Mouse (Mus musculus) liver, embryonic 14.5 days (tissue): ENCODE results near the gene 3110040M04Rik. TPM values are rescaled to one million over a fixed set of nuclear protein-coding genes. Genes with fewer than 3 reads are reported as not detected.
"Not testable (repeated sequence)": the region's sequence is repeated elsewhere in the genome, so short reads cannot be mapped to it uniquely, and the experiment has no call there.

Experiments used
- ATAC-seq: fragments of 200-750 bp; cut with Nextera tagmentation; 2 replicates; pipeline ENCODE4 v1.8.0; 2017; ENCODE audit warnings: moderate number of reproducible peaks, mild to moderate bottlenecking, moderate library complexity; ENCODE audit not compliant: insufficient read depth
- DNase-seq, 3 experiments: peaks; one replicate each; pipeline ENCODE4 v3.0.0-alpha.2; 2012 to 2013; ENCODE audit warnings: low read depth in 3 of 3, low spot score in 3 of 3
- H3K27ac ChIP-seq: fragments of 300-500 bp; sonication (generic); 2 replicates; pipeline ENCODE4 v1.5.1; 2014; ENCODE audit warnings: moderate library complexity, mild to moderate bottlenecking, control low read depth, inconsistent platforms
- H3K27me3 ChIP-seq: fragments of 300-500 bp; sonication (generic); 2 replicates; pipeline ENCODE4 v1.6.1; 2014; ENCODE audit warnings: mild to moderate bottlenecking, low read length, moderate library complexity; ENCODE audit not compliant: control insufficient read depth, insufficient read depth
- H3K36me3 ChIP-seq: fragments of 300-500 bp; sonication (generic); replicated peaks from 2 replicates; pipeline ENCODE4 v1.6.1; 2014; ENCODE audit warnings: low read depth; ENCODE audit not compliant: control insufficient read depth, insufficient read depth
- H3K4me1 ChIP-seq, 2 experiments: fragments of 200-500 bp in 1 of 2; fragments of 300-500 bp in 1 of 2; sonication (generic) in 1 of 2; replicated peaks; 2 replicates each; pipeline ENCODE4 v1.6.1; 2012 to 2014; ENCODE audit warnings: antibody characterized with exemption in 1 of 2, inconsistent platforms in 1 of 2, low read length in 1 of 2; ENCODE audit not compliant: control insufficient read depth in 2 of 2, insufficient read depth in 2 of 2
- H3K4me2 ChIP-seq: fragments of 300-500 bp; sonication (generic); 2 replicates; pipeline ENCODE4 v1.6.1; 2014; ENCODE audit warnings: low read depth, mild to moderate bottlenecking, control low read depth, moderate library complexity
- H3K4me3 ChIP-seq, 2 experiments: fragments of 200-500 bp in 1 of 2; fragments of 300-500 bp in 1 of 2; sonication (generic) in 1 of 2; 2 replicates each; pipeline ENCODE4 v1.5.1; 2012 to 2014; ENCODE audit warnings: low read depth in 2 of 2, low read length in 2 of 2, mild to moderate bottlenecking in 2 of 2, control low read depth in 1 of 2, inconsistent platforms in 1 of 2, moderate library complexity in 1 of 2; ENCODE audit not compliant: insufficient read depth in 1 of 2
- H3K9ac ChIP-seq: fragments of 300-500 bp; sonication (generic); replicated peaks from 2 replicates; pipeline ENCODE4 v1.6.1; 2014; ENCODE audit warnings: mild to moderate bottlenecking, control low read depth, moderate library complexity
- H3K9me3 ChIP-seq: fragments of 300-500 bp; sonication (generic); 2 replicates; pipeline ENCODE4 v1.6.1; 2016; ENCODE audit warnings: low read length, mixed read lengths; ENCODE audit not compliant: control insufficient read depth
- CTCF ChIP-seq: IDR thresholded peaks from 2 replicates; pipeline ENCODE4 v1.5.1; 2016; ENCODE audit warnings: antibody characterized with exemption, low read depth, control low read depth
- EP300 ChIP-seq: IDR thresholded peaks from 2 replicates; pipeline ENCODE4 v1.6.1; 2016; ENCODE audit warnings: antibody characterized with exemption, low read depth
- WGBS: fragments of 180-500 bp; shearing (Covaris S2); extraction: QIAGEN DNeasy Blood & Tissue Kit; methylation state at CpG from one replicate; pipeline ENCODE4 v1.1.7; 2014; ENCODE audit not compliant: insufficient replicate concordance; 5-methylcytosine and 5-hydroxymethylcytosine counted together
- polyA plus RNA-seq, 2 experiments: library from polyadenylated mRNA; depleted of rRNA in 1 of 2; stranded (reverse) in 1 of 2; unstranded in 1 of 2; fragments of >200 nt; fragmentation: Nextera tagmentation in 1 of 2; extraction: Ambion mirVana in 1 of 2; gene quantifications; 2 replicates each; pipeline versions ENCODE4 v1.2.1 to v1.2.3; 2012 to 2014

Gene 3110040M04Rik
- polyA plus RNA-seq (2012; rRNA removed): 1.2 and 1.5 TPM in 2 replicates
- polyA plus RNA-seq (2014; fragmentation: Nextera tagmentation; extraction: Ambion mirVana): 1.2 and 1.3 TPM in 2 replicates

DNA sequence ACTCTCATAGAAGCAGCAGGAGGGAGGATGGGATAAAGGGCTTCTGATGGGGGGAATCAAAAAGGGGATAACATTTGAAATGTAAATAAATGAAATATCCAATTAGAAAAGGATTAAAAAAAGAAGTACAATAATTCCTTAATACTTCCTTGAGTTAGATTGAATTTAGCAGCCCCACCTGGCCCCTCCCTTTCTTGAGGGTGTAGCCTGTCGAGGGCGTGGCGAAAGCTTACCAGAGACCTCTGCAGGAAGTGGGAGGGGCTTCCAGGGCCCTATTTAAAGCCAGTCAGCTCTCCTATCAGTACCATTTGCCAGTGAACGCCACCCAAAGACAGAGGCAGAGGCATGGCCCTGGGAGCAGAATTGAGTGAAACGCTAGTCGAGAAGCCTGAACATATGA is at the start of gene 3110040M04Rik:
TSS of gene 3110040M04Rik (plus strand) at position 304 of the 400 bp plus-strand sequence.
- not testable (repeated sequence) for ATAC-seq, H3K4me3 ChIP-seq, H3K36me3 ChIP-seq, H3K27ac ChIP-seq, H3K27me3 ChIP-seq, H3K4me2 ChIP-seq, H3K9me3 ChIP-seq, H3K4me1 ChIP-seq, H3K9ac ChIP-seq, DNase-seq
- WGBS: no CpG with 5 or more reads among the region's 6 CpGs

DNA sequence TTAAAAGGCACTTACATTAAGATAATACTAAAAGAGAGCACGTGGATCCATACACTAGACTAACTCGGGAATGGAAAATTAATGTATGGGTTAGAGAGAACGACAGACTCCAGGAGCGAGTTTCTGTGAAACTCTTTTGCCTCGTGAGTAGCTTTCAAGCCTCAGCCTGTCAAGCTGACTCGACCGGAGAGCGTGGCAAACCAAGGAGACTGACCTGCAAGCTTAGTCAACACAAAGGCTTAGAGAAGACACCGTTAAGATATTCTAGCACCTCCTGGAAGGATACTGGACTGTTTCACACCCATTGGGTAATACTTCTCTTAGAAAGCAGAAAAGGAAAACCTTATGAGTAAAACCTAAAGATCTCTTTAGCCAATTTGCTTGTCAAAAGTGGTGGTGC is 49.8 kb upstream of the 3110040M04Rik start:
- H3K27ac ChIP-seq, H3K27me3 ChIP-seq, H3K36me3 ChIP-seq, DNase-seq, ATAC-seq, H3K9ac ChIP-seq, H3K4me3 ChIP-seq, H3K9me3 ChIP-seq, H3K4me2 ChIP-seq: not testable (repeated sequence)
- peaks cover 0 to 13% of the 10 kb centered on the region in 2 experiments; a peak in 3 of 4 replicates for H3K4me1 ChIP-seq
- 77% methylated on average over 9 of the region's 9 CpGs for WGBS

DNA sequence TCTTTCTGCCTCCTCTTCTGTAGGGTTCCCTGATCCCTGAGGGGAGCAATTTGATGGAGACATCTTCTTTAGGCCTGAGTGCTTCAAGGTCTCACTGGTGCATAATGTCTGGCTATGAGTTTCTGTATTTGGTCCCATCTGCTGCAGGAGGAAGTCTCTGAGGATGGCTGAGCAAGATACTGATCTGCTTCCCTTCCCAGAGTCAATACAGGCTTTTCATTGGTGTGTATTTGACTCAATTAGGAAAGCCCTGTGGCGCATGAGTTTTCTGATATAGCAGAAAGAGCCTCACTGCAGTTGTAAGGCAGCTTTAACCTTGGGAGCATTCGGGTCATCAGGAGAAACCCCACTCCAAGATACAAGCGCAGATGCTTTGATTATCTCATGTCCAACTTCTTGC is 47.8 kb upstream of the 3110040M04Rik start:
- Histone ChIP-seq H3K36me3 (no peaks in the 10 kb centered on the region), H3K27me3 (no peaks in the 10 kb centered on the region), H3K4me1 (peaks cover 0 to 13% of the 10 kb centered on the region in 2 experiments; a peak in 3 of 4 replicates), H3K9me3 (no peaks in the 10 kb centered on the region), H3K4me3 (no peak overlapping the region), H3K27ac (no peak overlapping the region), H3K4me2 (no peak overlapping the region), H3K9ac (no peak overlapping the region)
- WGBS: 58% methylated on average over 3 of the region's 3 CpGs
- no peak for ATAC-seq
- TF ChIP-seq CTCF (no peak), EP300 (no peak)
- no peak for DNase-seq

DNA sequence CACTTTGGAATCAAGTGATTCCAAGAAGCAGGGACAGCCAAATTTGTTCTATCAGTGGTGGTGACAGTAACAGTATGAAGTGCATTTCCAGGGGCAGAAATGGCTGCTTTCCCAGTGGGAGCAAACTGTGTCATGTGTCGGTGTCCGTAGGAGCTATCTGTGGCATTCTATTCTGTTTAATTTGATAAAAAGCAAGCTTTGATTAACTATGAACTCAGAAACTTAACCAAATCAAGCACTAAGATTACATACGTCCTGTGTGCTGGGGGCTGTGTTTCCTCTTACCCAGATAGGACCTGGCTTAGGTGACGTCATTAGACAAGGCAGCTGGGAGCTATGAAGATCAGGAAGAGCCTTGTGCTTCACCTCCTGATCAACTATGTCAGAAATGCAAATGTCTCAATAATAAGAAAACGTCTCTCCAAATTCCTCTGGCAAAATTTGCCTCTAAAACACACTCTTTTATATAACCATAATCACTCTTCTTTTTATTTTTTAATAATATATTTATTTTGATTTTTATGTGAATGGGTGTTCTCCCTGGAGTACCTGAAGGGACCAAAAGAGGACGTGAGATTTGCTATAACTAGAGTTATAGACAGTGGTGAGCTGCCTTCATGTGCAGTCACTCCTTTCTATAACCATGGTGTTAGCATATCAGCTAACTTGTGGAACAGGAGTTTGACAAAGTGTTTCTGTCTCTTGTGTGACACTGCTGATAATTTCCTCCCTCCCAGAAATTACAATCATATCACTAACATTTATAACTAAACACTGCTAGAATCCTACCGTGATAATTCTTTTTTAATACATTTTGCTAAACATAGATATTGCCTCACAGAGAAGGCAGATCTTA is 46.9 kb upstream of the 3110040M04Rik start:
- Histone ChIP-seq H3K4me1 (peaks cover 0 to 13% of the 10 kb centered on the region in 2 experiments; a peak in 3 of 4 replicates), H3K27ac (no peak overlapping the region), H3K9me3 (no peaks in the 10 kb centered on the region), H3K4me2 (no peak overlapping the region), H3K4me3 (no peak overlapping the region), H3K27me3 (no peaks in the 10 kb centered on the region), H3K9ac (no peak overlapping the region), H3K36me3 (no peaks in the 10 kb centered on the region)
- ATAC-seq (peak; percentile 32; the same call in 1 of the 2 replicates), DNase-seq (no peak)
- no peak for TF ChIP-seq CTCF
- TF ChIP-seq EP300: peak; percentile 19; the same call in 1 of the 2 replicates
- WGBS: 33% methylated on average over 7 of the region's 7 CpGs

DNA sequence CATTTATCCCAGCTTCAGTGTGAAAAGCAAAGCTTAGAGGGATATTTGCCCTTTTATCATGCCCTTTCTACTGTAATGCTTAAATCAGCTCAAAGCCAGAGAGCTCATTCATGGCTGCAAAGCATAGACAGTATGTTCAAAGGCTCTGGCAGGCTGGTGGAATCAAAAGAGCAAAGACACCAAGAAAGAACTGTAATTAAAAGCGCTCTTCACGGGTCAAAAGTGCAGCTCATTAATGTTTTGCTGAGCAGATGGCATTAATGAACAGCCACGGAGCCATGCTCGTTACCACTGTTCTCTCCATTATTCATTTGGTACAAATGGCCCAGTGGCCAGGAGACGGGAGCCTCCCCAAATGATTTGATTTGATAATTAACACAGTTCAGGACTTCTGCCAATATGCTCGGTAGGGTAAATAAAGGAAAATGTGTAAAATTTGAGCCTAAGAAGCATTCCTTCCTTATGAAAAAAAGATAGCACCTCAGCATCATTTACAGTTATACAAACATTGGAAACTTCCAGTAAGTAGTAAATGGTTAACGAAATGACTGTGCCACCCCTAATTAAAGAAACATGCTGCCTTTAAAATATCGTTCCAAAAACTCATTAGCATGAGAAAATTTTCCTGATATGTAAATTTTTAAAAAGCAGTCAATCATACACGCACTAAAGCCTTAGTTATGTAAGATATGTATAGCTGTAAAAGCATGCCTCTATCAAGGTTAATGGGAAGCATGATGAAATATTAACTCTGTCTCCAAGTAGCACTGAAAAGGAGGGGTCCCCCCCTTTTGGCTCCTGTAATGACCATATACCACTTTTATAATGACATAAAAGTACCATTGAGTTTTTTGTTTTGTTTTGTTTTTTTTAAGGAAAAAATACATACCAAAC is 45.7 kb upstream of the 3110040M04Rik start:
- no peak for DNase-seq
- 64% methylated on average over 9 of the region's 9 CpGs for WGBS

More for the DNA sequence above, 45.7 kb upstream of the 3110040M04Rik start:
- Histone ChIP-seq H3K4me1 (peaks cover 0 to 13% of the 10 kb centered on the region in 2 experiments; a peak in 3 of 4 replicates), H3K4me3 (no peak overlapping the region), H3K9ac (no peak overlapping the region), H3K36me3 (no peaks in the 10 kb centered on the region), H3K27ac (no peak overlapping the region), H3K27me3 (no peaks in the 10 kb centered on the region), H3K4me2 (no peak overlapping the region), H3K9me3 (no peaks in the 10 kb centered on the region)
- TF ChIP-seq EP300 (no peak), CTCF (no peak)
- ATAC-seq: no peak
